Mouse (Mus musculus): ENCODE data around the gene Mrnip. TPM values are rescaled to one million over a fixed set of nuclear protein-coding genes. Genes with fewer than 3 reads are reported as not detected.

The Mrnip gene
- polyA plus RNA-seq, 1 experiment from 2014 or later, result 24.9 TPM

- DNase-seq (ENCODE audit: low spot score) (no peak), ATAC-seq (replicated peaks; ENCODE audit: insufficient number of reproducible peaks, low FRiP score, low TSS enrichment, low read depth) (no peak)
- WGBS, result 85% methylated on average over 4 of the region's 4 CpGs
- H3K27me3 ChIP-seq (ENCODE audit: control insufficient read depth, insufficient read depth, low read length), result no peaks in the 10 kb centered on the region
- no peak overlapping the region for H3K9ac ChIP-seq (replicated peaks; ENCODE audit: low read length)
- H3K9me3 ChIP-seq (replicated peaks; ENCODE audit: control insufficient read depth, low read length), result no peaks in the 10 kb centered on the region
- no peaks in the 10 kb centered on the region for H3K4me1 ChIP-seq (ENCODE audit: control insufficient read depth, insufficient read depth, low read length)
- H3K4me2 ChIP-seq (ENCODE audit: low read depth, low read length), result no peak overlapping the region
- H3K27ac ChIP-seq (replicated peaks; ENCODE audit: low read depth, low read length), result no peak overlapping the region
- H3K36me3 ChIP-seq (replicated peaks; ENCODE audit: control insufficient read depth, insufficient read depth, low read depth, low read length), result no peaks in the 10 kb centered on the region; the same call in 1 of the 2 replicates
- no peak overlapping the region for H3K4me3 ChIP-seq (ENCODE audit: low read depth, low read length)
Observed at GRCm38 (mm10) chr11:50182702-50183101, 8.5 kb downstream of the Mrnip start.

GRCm38 (mm10) chr11:50184788-50185187, 10.5 kb downstream of the Mrnip start:
- no peaks in the 10 kb centered on the region for H3K9me3 ChIP-seq (replicated peaks; ENCODE audit: control insufficient read depth, low read length)
- H3K9ac ChIP-seq (replicated peaks; ENCODE audit: low read length), result no peak overlapping the region
- H3K4me1 ChIP-seq (ENCODE audit: control insufficient read depth, insufficient read depth, low read length), result no peaks in the 10 kb centered on the region
- no peak overlapping the region for H3K27ac ChIP-seq (replicated peaks; ENCODE audit: low read depth, low read length)
- H3K4me2 ChIP-seq (ENCODE audit: low read depth, low read length), result no peak overlapping the region
- H3K27me3 ChIP-seq (ENCODE audit: control insufficient read depth, insufficient read depth, low read length), result no peaks in the 10 kb centered on the region
- H3K4me3 ChIP-seq (ENCODE audit: low read depth, low read length), result no peak overlapping the region
- ATAC-seq (replicated peaks; ENCODE audit: insufficient number of reproducible peaks, low FRiP score, low TSS enrichment, low read depth) (no peak), DNase-seq (ENCODE audit: low spot score) (no peak)
- H3K36me3 ChIP-seq (replicated peaks; ENCODE audit: control insufficient read depth, insufficient read depth, low read depth, low read length), result no peaks in the 10 kb centered on the region
- WGBS, result 74% methylated on average over 3 of the region's 3 CpGs

DNA sequence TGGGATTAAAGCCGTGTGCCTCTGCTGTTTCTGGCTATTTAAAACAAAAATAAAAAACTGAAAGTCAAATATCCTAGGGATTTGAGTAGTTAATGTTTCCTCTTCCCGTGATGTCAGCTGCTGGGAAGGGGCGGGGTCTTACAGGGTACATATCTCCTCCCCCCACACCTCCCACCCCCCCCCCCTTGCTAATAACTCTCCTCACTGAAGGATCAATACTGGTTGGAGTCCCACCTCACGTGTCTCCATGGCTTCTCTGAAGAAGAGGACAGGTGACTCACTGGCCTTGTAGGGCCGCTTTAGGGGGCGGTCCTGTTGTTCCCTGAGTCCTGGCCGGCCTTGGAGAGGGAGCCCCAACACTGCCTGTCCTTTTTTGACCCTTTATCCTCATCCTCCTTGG, 14.4 kb downstream of the Mrnip start:
- no peak overlapping the region for H3K27ac ChIP-seq (replicated peaks; ENCODE audit: low read depth, low read length)
- no peak overlapping the region for H3K4me2 ChIP-seq (ENCODE audit: low read depth, low read length)
- H3K4me1 ChIP-seq (ENCODE audit: control insufficient read depth, insufficient read depth, low read length), result no peaks in the 10 kb centered on the region
- no peak overlapping the region for H3K9ac ChIP-seq (replicated peaks; ENCODE audit: low read length)
- no peaks in the 10 kb centered on the region for H3K36me3 ChIP-seq (replicated peaks; ENCODE audit: control insufficient read depth, insufficient read depth, low read depth, low read length)
- WGBS, result 81% methylated on average over 7 of the region's 7 CpGs
- ATAC-seq (replicated peaks; ENCODE audit: insufficient number of reproducible peaks, low FRiP score, low TSS enrichment, low read depth) (no peak), DNase-seq (ENCODE audit: low spot score) (no peak)
- no peaks in the 10 kb centered on the region for H3K27me3 ChIP-seq (ENCODE audit: control insufficient read depth, insufficient read depth, low read length)
- H3K9me3 ChIP-seq (replicated peaks; ENCODE audit: control insufficient read depth, low read length), result no peaks in the 10 kb centered on the region
- no peak overlapping the region for H3K4me3 ChIP-seq (ENCODE audit: low read depth, low read length)

DNA sequence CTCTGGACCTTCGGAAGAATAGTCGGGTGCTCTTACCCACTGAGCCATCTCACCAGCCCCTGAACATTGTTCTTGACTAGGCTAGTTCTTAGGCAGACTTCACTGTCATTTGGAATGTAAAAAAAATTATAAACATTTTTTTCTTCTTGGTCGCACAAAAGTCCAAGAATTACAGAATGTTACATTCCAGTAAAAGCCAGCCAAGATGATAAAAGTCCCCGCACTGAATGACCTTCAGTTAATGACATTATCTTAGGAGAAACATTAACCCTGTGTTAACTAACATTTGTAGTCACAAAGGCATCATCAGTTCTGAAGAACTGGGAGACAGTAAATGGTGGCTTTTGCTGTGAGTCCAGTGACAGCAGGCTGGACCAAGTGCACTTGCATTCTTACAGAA, 16.1 kb downstream of the Mrnip start:
- Histone ChIP-seq H3K4me3 (ENCODE audit: low read depth, low read length) (no peak overlapping the region), H3K27me3 (ENCODE audit: control insufficient read depth, insufficient read depth, low read length) (no peaks in the 10 kb centered on the region), H3K27ac (replicated peaks; ENCODE audit: low read depth, low read length) (no peak overlapping the region), H3K36me3 (replicated peaks; ENCODE audit: control insufficient read depth, insufficient read depth, low read depth, low read length) (no peaks in the 10 kb centered on the region), H3K4me2 (ENCODE audit: low read depth, low read length) (no peak overlapping the region), H3K9ac (replicated peaks; ENCODE audit: low read length) (no peak overlapping the region), H3K4me1 (ENCODE audit: control insufficient read depth, insufficient read depth, low read length) (no peaks in the 10 kb centered on the region), H3K9me3 (replicated peaks; ENCODE audit: control insufficient read depth, low read length) (no peaks in the 10 kb centered on the region)
- no peak for ATAC-seq (replicated peaks; ENCODE audit: insufficient number of reproducible peaks, low FRiP score, low TSS enrichment, low read depth)
- no peak for DNase-seq (ENCODE audit: low spot score)
- 87% methylated on average over 4 of the region's 4 CpGs for WGBS

GRCm38 (mm10) chr11:50192278-50192677, 18.0 kb downstream of the Mrnip start:
- DNase-seq (ENCODE audit: low spot score) (no peak), ATAC-seq (replicated peaks; ENCODE audit: insufficient number of reproducible peaks, low FRiP score, low TSS enrichment, low read depth) (no peak)
- Histone ChIP-seq H3K27me3 (ENCODE audit: control insufficient read depth, insufficient read depth, low read length) (no peaks in the 10 kb centered on the region), H3K9me3 (replicated peaks; ENCODE audit: control insufficient read depth, low read length) (no peaks in the 10 kb centered on the region), H3K4me3 (ENCODE audit: low read depth, low read length) (no peak overlapping the region), H3K4me1 (ENCODE audit: control insufficient read depth, insufficient read depth, low read length) (no peaks in the 10 kb centered on the region), H3K9ac (replicated peaks; ENCODE audit: low read length) (no peak overlapping the region), H3K4me2 (ENCODE audit: low read depth, low read length) (no peak overlapping the region), H3K27ac (replicated peaks; ENCODE audit: low read depth, low read length) (no peak overlapping the region), H3K36me3 (replicated peaks; ENCODE audit: control insufficient read depth, insufficient read depth, low read depth, low read length) (no peaks in the 10 kb centered on the region)
- WGBS, result 84% methylated on average over 3 of the region's 3 CpGs

DNA sequence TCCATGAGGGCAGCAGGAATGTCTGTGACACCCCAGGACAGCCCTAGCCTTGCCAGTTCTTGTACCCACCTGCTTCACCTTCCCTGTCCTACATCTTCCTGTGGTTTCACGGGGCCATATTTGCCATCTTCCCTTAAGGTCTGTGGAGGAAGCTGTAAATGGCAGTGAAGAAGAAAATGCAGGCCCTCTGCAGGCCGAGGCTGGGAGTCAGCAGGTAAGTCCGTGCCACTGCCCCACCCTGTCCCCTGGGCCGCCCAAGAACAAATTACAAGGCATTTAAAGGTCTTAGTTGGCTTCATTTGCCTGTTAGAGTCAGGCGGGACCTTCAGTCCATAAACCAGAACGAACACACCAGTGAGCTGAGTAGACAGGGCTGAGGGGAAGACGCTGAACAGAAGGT, 19.8 kb downstream of the Mrnip start:
- no peak for DNase-seq (ENCODE audit: low spot score)

GRCm38 (mm10) chr11:50194793-50195192, 20.5 kb downstream of the Mrnip start:
- H3K4me3 ChIP-seq (ENCODE audit: low read depth, low read length), result no peak overlapping the region
- H3K9ac ChIP-seq (replicated peaks; ENCODE audit: low read length), result no peak overlapping the region
- ATAC-seq (replicated peaks; ENCODE audit: insufficient number of reproducible peaks, low FRiP score, low TSS enrichment, low read depth), result no peak
- no peaks in the 10 kb centered on the region for H3K36me3 ChIP-seq (replicated peaks; ENCODE audit: control insufficient read depth, insufficient read depth, low read depth, low read length)
- no peaks in the 10 kb centered on the region for H3K9me3 ChIP-seq (replicated peaks; ENCODE audit: control insufficient read depth, low read length)
- no peak for DNase-seq (ENCODE audit: low spot score)
- WGBS, result 85% methylated on average over 4 of the region's 4 CpGs
- H3K27me3 ChIP-seq (ENCODE audit: control insufficient read depth, insufficient read depth, low read length), result no peaks in the 10 kb centered on the region
- H3K27ac ChIP-seq (replicated peaks; ENCODE audit: low read depth, low read length), result no peak overlapping the region
- no peak overlapping the region for H3K4me2 ChIP-seq (ENCODE audit: low read depth, low read length)
- no peaks in the 10 kb centered on the region for H3K4me1 ChIP-seq (ENCODE audit: control insufficient read depth, insufficient read depth, low read length)

More for the DNA sequence above, 19.8 kb downstream of the Mrnip start:
- Histone ChIP-seq H3K36me3 (replicated peaks; ENCODE audit: control insufficient read depth, insufficient read depth, low read depth, low read length) (no peaks in the 10 kb centered on the region), H3K9ac (replicated peaks; ENCODE audit: low read length) (no peak overlapping the region), H3K4me2 (ENCODE audit: low read depth, low read length) (no peak overlapping the region), H3K4me3 (ENCODE audit: low read depth, low read length) (no peak overlapping the region), H3K4me1 (ENCODE audit: control insufficient read depth, insufficient read depth, low read length) (no peaks in the 10 kb centered on the region), H3K9me3 (replicated peaks; ENCODE audit: control insufficient read depth, low read length) (no peaks in the 10 kb centered on the region), H3K27ac (replicated peaks; ENCODE audit: low read depth, low read length) (no peak overlapping the region), H3K27me3 (ENCODE audit: control insufficient read depth, insufficient read depth, low read length) (no peaks in the 10 kb centered on the region)
- no peak for ATAC-seq (replicated peaks; ENCODE audit: insufficient number of reproducible peaks, low FRiP score, low TSS enrichment, low read depth)
- 78% methylated on average over 7 of the region's 7 CpGs for WGBS

- Histone ChIP-seq H3K4me1 (ENCODE audit: control insufficient read depth, insufficient read depth, low read length) (no peaks in the 10 kb centered on the region), H3K27me3 (ENCODE audit: control insufficient read depth, insufficient read depth, low read length) (no peaks in the 10 kb centered on the region), H3K4me2 (ENCODE audit: low read depth, low read length) (no peak overlapping the region), H3K36me3 (replicated peaks; ENCODE audit: control insufficient read depth, insufficient read depth, low read depth, low read length) (peaks cover 13% of the 10 kb centered on the region), H3K27ac (replicated peaks; ENCODE audit: low read depth, low read length) (no peak overlapping the region), H3K4me3 (ENCODE audit: low read depth, low read length) (no peak overlapping the region), H3K9me3 (replicated peaks; ENCODE audit: control insufficient read depth, low read length) (no peaks in the 10 kb centered on the region), H3K9ac (replicated peaks; ENCODE audit: low read length) (no peak overlapping the region)
- WGBS, result 93% methylated on average over 4 of the region's 4 CpGs
- ATAC-seq (replicated peaks; ENCODE audit: insufficient number of reproducible peaks, low FRiP score, low TSS enrichment, low read depth) (no peak), DNase-seq (ENCODE audit: low spot score) (no peak)
Observed at GRCm38 (mm10) chr11:50197500-50197899, 23.3 kb downstream of the Mrnip start.
